Mouse (Mus musculus): ENCODE data around the gene Adipor2. TPM values are rescaled to one million over a fixed set of nuclear protein-coding genes. Genes with fewer than 3 reads are reported as not detected.

Adipor2 gene
- total RNA-seq, 2 experiments from 2014 or later: 56.3 to 63.4 TPM

GRCm38 (mm10) chr6:119421001-119421400 is 3.5 kb upstream of the Adipor2 start:
- DNase-seq (ENCODE audit: low spot score in 2 of 2): no peak

- DNase-seq (ENCODE audit: low spot score in 2 of 2): no peak
Measured at GRCm38 (mm10) chr6:119420357-119420756, 2.9 kb upstream of the Adipor2 start.

- DNase-seq (ENCODE audit: low spot score in 2 of 2): no peak
Measured at GRCm38 (mm10) chr6:119419412-119419811, 1.9 kb upstream of the Adipor2 start.

GRCm38 (mm10) chr6:119418392-119419251 is 1.1 kb upstream of the Adipor2 start:
- no peak for DNase-seq (ENCODE audit: low spot score in 2 of 2)

GRCm38 (mm10) chr6:119417821-119418220 is 317 bp upstream of the Adipor2 start:
- no peak for DNase-seq (ENCODE audit: low spot score in 2 of 2)

DNA sequence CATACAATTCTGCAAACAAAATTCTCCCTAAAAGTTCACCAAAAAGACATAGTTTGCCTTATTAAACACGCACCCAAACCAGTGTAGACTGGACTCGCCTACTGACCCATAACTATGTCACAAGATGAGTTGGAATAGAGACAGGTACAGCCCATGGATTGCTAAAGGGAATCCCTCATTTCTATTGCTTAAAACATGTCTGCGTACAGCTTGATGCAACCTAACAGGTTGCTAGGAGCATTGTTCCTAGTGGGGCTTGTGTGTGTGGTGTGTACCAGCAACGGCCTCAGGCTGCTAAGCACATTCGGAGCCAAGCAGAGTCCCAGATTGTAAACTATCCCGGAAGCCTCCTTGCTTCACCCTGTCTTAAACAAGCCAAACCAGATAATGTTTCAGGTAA is 861 bp downstream of the Adipor2 start:
- no peak for DNase-seq (ENCODE audit: low spot score in 2 of 2)

DNA sequence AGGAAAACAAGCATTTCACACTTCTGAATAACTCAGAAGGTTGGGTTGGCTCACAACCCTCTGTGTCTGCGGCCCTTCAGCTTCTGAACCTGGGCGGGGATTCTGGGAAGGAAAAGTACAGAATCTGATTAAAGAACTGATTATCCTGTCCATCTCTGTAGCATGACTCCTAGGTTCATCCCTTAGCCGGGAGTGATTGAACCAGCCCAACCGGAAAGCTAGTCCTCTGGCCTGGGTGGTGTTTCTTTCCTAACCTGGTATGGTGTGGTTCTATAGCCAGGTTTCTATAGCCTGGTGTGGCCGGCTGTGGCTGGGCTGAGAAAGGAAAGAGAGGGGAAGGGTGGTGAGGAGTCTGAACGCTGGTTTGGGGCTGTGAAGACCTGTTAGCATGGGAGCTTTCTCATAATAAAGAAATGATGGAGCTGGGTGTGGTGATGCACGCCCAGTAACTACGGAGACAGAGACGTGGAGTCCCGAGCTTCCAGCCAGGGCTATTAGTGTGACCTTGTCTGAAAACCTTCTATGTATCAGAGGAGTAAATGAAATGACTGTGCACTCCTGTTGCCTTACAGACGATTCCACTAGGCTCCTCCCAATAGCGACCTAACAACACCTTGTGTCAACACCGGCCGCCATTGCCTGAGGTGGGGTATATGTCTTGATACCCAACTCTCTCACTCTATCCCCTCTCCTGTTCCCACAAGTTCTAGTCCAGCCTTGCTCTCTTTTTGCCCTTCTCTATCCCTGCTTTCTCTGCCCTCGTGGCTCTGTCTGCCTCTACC is 3.1 kb downstream of the Adipor2 start:
- DNase-seq (ENCODE audit: low spot score in 2 of 2): no peak

GRCm38 (mm10) chr6:119412588-119412987 is 4.9 kb downstream of the Adipor2 start:
- no peak for DNase-seq (ENCODE audit: low spot score in 2 of 2)

GRCm38 (mm10) chr6:119411511-119411910 is 6.0 kb downstream of the Adipor2 start:
- DNase-seq (ENCODE audit: low spot score in 2 of 2): no peak

DNA sequence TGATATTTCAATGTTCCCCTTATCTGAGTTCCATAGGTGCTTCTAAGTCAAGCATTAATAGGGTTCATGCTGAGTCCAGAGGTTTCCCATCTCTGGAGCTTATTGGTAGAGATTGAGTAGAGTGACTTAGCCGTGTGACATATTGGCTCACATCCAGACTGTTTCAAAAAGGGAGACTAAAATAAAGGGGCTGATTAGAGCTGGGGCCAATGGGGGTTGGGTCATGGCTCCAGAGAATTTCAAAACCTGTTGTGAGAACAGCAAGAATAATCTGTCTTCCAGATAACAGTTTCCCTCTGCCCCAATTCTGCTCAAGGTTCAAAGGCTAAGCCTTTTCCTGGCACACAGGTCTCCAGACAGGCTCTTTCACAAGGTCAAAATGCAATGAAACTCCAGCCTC is 7.7 kb downstream of the Adipor2 start:
- DNase-seq (ENCODE audit: low spot score in 2 of 2): no peak

DNA sequence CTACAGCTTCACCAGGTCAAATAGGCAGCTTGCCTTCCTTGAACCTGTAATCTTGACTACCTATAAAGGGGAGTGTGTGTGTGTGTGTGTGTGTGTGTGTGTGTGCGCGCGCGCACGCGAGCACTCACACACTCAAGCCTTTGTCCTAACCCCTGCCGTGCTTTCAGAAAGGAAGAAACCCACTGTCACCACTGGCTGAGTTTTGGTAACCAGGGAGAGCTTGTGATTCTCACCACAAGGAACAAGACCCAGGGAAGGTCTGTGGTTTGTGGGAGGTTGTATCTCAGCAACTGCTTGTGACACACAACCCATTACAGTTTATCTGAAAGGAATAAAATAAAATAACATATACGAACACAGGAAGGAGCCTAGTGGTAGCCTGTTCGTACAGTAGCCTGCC is 8.9 kb downstream of the Adipor2 start:
- DNase-seq (ENCODE audit: low spot score in 2 of 2): no peak

DNA sequence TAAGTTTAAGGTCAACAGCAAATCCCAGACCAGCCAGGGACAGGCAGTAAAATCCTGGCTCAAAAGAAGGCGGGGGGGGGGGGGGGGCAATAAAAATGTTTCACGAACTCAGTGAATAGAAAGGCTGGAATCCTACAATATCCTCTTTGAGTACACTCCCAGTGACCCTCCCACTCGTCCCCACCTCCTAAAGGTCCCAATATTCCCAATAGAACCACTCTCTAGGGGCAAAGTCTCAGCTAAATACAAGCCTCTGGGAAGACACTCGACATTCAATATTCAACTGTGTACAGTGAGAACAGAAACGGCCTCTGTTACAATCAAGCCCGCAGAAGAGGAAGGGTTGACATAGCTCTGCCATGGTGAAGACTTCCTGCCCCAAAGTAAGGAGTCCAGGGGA is 9.7 kb downstream of the Adipor2 start:
- no peak for DNase-seq (ENCODE audit: low spot score in 2 of 2)

DNA sequence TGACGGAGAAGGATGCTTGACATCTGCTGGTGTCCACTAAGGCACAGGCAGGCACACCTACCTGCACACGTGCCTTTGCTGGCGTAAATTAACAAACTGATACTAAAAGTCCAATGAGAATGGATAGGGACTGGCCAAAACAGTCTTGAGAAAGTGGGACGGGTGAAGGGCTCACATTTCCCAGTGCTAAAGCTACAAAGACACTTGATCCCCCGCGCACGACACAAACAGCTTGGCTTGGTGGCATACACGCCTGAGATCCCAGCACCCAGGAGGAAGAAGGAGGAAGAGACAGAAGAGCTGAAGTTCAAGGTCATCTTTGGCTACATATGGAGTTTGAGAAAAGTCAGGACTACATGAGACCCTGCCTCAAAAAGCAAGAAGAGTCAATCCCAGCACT is 11.0 kb downstream of the Adipor2 start:
- DNase-seq (ENCODE audit: low spot score in 2 of 2): no peak

- DNase-seq (ENCODE audit: low spot score in 2 of 2): no peak
Measured at GRCm38 (mm10) chr6:119405310-119405709, 12.2 kb downstream of the Adipor2 start.

GRCm38 (mm10) chr6:119404854-119405253 is 12.7 kb downstream of the Adipor2 start:
- DNase-seq (ENCODE audit: low spot score in 2 of 2): no peak

DNA sequence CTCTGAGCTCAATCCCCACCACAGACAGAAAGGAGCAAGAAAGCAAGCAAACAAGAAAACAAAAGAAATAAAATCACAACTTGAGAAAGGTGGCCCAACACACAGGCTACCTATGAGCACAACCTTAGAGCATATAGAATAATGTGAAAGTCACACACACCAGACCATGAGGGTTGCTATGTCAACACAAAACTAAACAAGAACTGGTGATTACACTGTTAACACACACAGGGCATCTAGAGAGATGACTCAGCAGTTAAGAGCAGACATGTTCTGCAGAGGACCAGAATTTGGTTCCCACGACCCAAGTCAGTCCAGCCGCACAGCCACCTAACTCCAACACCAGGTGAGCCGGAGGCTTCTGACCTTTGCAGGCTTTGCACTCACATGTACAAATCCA is 14.5 kb downstream of the Adipor2 start:
- no peak for DNase-seq (ENCODE audit: low spot score in 2 of 2)

- DNase-seq (ENCODE audit: low spot score in 2 of 2): no peak
Measured at GRCm38 (mm10) chr6:119401545-119402304, 15.8 kb downstream of the Adipor2 start.

DNA sequence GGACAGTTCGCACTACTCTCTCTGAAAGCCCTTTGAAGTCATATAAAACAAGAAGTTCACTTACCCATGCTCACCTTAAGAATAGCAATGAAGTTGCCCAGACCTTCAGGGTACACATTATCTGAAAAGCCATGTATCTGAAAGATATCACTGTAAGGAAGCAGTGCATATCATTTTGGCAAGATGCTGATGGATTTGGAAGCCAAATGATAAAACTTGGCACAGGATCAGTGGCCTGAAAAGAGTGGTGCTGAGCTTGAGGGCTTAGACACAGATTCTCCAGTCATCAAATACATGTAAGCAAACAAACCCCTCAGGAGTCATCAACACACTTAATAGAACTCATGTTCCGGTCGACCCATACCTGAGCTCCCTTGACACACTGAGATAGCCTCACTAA is 16.9 kb downstream of the Adipor2 start:
- no peak for DNase-seq (ENCODE audit: low spot score in 2 of 2)

- no peak for DNase-seq (ENCODE audit: low spot score in 2 of 2)
Measured at GRCm38 (mm10) chr6:119399371-119399770, 18.1 kb downstream of the Adipor2 start.

DNA sequence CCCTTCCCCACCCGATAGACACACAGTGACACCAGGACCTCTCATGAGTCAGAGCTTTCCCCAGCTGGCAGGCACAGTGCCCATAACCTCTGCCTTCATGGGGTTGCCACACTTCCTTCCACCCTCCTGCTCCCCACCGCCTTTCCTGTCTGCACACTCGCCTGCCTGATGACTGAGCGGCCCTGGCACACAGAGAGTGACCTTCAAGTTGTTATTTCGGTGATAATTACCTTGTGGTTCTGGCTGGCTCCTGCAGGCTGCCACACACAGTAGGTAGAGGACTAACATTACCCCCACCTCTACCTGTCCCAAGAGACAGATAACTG is 21.2 kb downstream of the Adipor2 start:
- DNase-seq (ENCODE audit: low spot score in 2 of 2): peak in 1 of 2 experiments; percentile 25

GRCm38 (mm10) chr6:119395421-119396308 is 21.8 kb downstream of the Adipor2 start:
- DNase-seq (ENCODE audit: low spot score in 2 of 2): no peak
